Mouse (Mus musculus): ENCODE data around the gene Tmem254b. TPM values are rescaled to one million over a fixed set of nuclear protein-coding genes. Genes with fewer than 3 reads are reported as not detected.

Gene Tmem254b
- 181 TPM for polyA plus RNA-seq (2014; fragmentation: Illumina TruSeq; extraction: RNeasy Lipid Tissue Mini Kit (QIAGEN cat#74804); ENCODE audit: low read depth, low replicate concordance)

GRCm38 (mm10) chr14:26206926-26207247 is at the start of gene Tmem254b:
TSS of gene Tmem254b (minus strand) at chr14:26207041.

GRCm38 (mm10) chr14:26182380-26182779 is 24.5 kb downstream of the Tmem254b start, which contains the start of gene Plac9b:
TSS of gene Plac9b (minus strand) at chr14:26182480.

Other genes starting within 250 kb of the Tmem254b start
- not detected for gene Duxbl1, start 228.5 kb downstream of the Tmem254b start, polyA plus RNA-seq (2014; fragmentation: Illumina TruSeq; extraction: RNeasy Lipid Tissue Mini Kit (QIAGEN cat#74804); ENCODE audit: low read depth, low replicate concordance)
- gene Gm9780, start 164.3 kb downstream of the Tmem254b start, polyA plus RNA-seq (2014; fragmentation: Illumina TruSeq; extraction: RNeasy Lipid Tissue Mini Kit (QIAGEN cat#74804); ENCODE audit: low read depth, low replicate concordance): 1.6 TPM
- gene Tmem254c, start 139.7 kb downstream of the Tmem254b start, polyA plus RNA-seq (2014; fragmentation: Illumina TruSeq; extraction: RNeasy Lipid Tissue Mini Kit (QIAGEN cat#74804); ENCODE audit: low read depth, low replicate concordance): 5.3 TPM
- gene Cphx2, start 125.5 kb downstream of the Tmem254b start, polyA plus RNA-seq (2014; fragmentation: Illumina TruSeq; extraction: RNeasy Lipid Tissue Mini Kit (QIAGEN cat#74804); ENCODE audit: low read depth, low replicate concordance): not detected
- gene Cphx3, start 124.7 kb downstream of the Tmem254b start, polyA plus RNA-seq (2014; fragmentation: Illumina TruSeq; extraction: RNeasy Lipid Tissue Mini Kit (QIAGEN cat#74804); ENCODE audit: low read depth, low replicate concordance): 3.5 TPM
- gene Duxbl2, start 88.7 kb downstream of the Tmem254b start, polyA plus RNA-seq (2014; fragmentation: Illumina TruSeq; extraction: RNeasy Lipid Tissue Mini Kit (QIAGEN cat#74804); ENCODE audit: low read depth, low replicate concordance): not detected
- not detected for gene Plac9b, start 24.6 kb downstream of the Tmem254b start, polyA plus RNA-seq (2014; fragmentation: Illumina TruSeq; extraction: RNeasy Lipid Tissue Mini Kit (QIAGEN cat#74804); ENCODE audit: low read depth, low replicate concordance)
- not detected for gene Duxbl3, start 50.9 kb upstream of the Tmem254b start, polyA plus RNA-seq (2014; fragmentation: Illumina TruSeq; extraction: RNeasy Lipid Tissue Mini Kit (QIAGEN cat#74804); ENCODE audit: low read depth, low replicate concordance)

Measured in liver, adult 10 weeks (tissue).